Mouse (Mus musculus): ENCODE results near the gene 4930555G01Rik.
"Not testable (repeated sequence)": the region's sequence is repeated elsewhere in the genome, so short reads cannot be mapped to it uniquely, and the experiment has no call there.

GRCm38 (mm10) chr14:5050329-5050728, at the start of gene 4930555G01Rik:
- TF ChIP-seq POLR2A (IDR thresholded peaks at IDR 0.05; ENCODE audit: low read depth, low read length); CTCF (conservative IDR thresholded peaks at IDR 0.05; ENCODE audit: insufficient read depth, insufficient read length, low read depth, low read length): not testable (repeated sequence)
